8 mouse cellular contexts compared by ENCODE assay signal in genomic region chr5:107287254-107287907, GRCm38 (mm10). TPM values are rescaled to one million over a fixed set of nuclear protein-coding genes. Genes with fewer than 3 reads are reported as not detected.
DNase-seq lines count a peak whose midpoint lies in the region; ATAC-seq lines count a peak whose summit lies in the region.

No protein-coding gene starts in this region.

- no peaks in the 10 kb centered on the region for H3K27me3 ChIP-seq in embryonic facial prominence, embryonic 14.5 days (replicated peaks; ENCODE audit: control insufficient read depth, insufficient read depth, low read length)
- peaks cover 13% of the 10 kb centered on the region for H3K27me3 ChIP-seq in hindbrain, embryonic 12.5 days
- peaks cover 25% of the 10 kb centered on the region for H3K27me3 ChIP-seq in liver, embryonic 12.5 days (replicated peaks)
- peaks cover 32% of the 10 kb centered on the region for H3K27me3 ChIP-seq in neural tube, embryonic 13.5 days

- no peak for ATAC-seq in embryonic facial prominence, embryonic 14.5 days (ENCODE audit: low read depth)
- ATAC-seq in hindbrain, embryonic 12.5 days (ENCODE audit: low FRiP score) = no peak
- no peak for ATAC-seq in liver, embryonic 12.5 days
- no peak for ATAC-seq in neural tube, embryonic 13.5 days (ENCODE audit: low read depth)

- H3K36me3 ChIP-seq in embryonic facial prominence, embryonic 14.5 days (ENCODE audit: control insufficient read depth, insufficient read depth, low read length) = no peaks in the 10 kb centered on the region
- no peaks in the 10 kb centered on the region for H3K36me3 ChIP-seq in hindbrain, embryonic 12.5 days
- no peaks in the 10 kb centered on the region for H3K36me3 ChIP-seq in liver, embryonic 12.5 days
- H3K36me3 ChIP-seq in neural tube, embryonic 13.5 days = no peaks in the 10 kb centered on the region

- H3K4me1 ChIP-seq in embryonic facial prominence, embryonic 14.5 days (ENCODE audit: control insufficient read depth, insufficient read depth, low read length) = peaks cover 24% of the 10 kb centered on the region
- H3K4me1 ChIP-seq in hindbrain, embryonic 12.5 days = peaks cover 10% of the 10 kb centered on the region
- peaks cover 32% of the 10 kb centered on the region for H3K4me1 ChIP-seq in liver, embryonic 12.5 days
- H3K4me1 ChIP-seq in neural tube, embryonic 13.5 days (replicated peaks) = peaks cover 26% of the 10 kb centered on the region

- peak overlapping the region; percentile 58 for H3K4me2 ChIP-seq in embryonic facial prominence, embryonic 14.5 days (ENCODE audit: low read depth, low read length)
- H3K4me2 ChIP-seq in hindbrain, embryonic 12.5 days (replicated peaks) = peak overlapping the region; percentile 97; the same call in 1 of the 2 replicates
- H3K4me2 ChIP-seq in liver, embryonic 12.5 days = peak overlapping the region; percentile 98
- H3K4me2 ChIP-seq in neural tube, embryonic 13.5 days = peak overlapping the region; percentile 99

- DNase-seq in left cerebral cortex, adult 18-20 months (ENCODE audit: low spot score in 2 of 2) = peak; percentile 52 to 74
- no peak for DNase-seq in left cerebral cortex, adult 11 months (ENCODE audit: low spot score)
- DNase-seq in adrenal gland, postnatal 14 days = peak; percentile 90
- peak; percentile 89 for DNase-seq in embryonic facial prominence, embryonic 14.5 days (ENCODE audit: low spot score)
- peak; percentile 79 for DNase-seq in thymus, postnatal 0 days (ENCODE audit: low spot score)

- peak overlapping the region; percentile 6; the same call in 1 of the 2 replicates for H3K27ac ChIP-seq in embryonic facial prominence, embryonic 14.5 days (replicated peaks; ENCODE audit: low read depth, low read length)
- H3K27ac ChIP-seq in hindbrain, embryonic 12.5 days = no peak overlapping the region
- peak overlapping the region; percentile 78 for H3K27ac ChIP-seq in liver, embryonic 12.5 days
- H3K27ac ChIP-seq in neural tube, embryonic 13.5 days (replicated peaks) = no peak overlapping the region

- H3K4me3 ChIP-seq in embryonic facial prominence, embryonic 14.5 days (ENCODE audit: low read depth, low read length) = peak overlapping the region; percentile 78
- H3K4me3 ChIP-seq in hindbrain, embryonic 12.5 days = no peak overlapping the region
- H3K4me3 ChIP-seq in liver, embryonic 12.5 days = peak overlapping the region; percentile 82
- peak overlapping the region; percentile 61 for H3K4me3 ChIP-seq in neural tube, embryonic 13.5 days

- 27% methylated on average over 6 of the region's 6 CpGs for WGBS in embryonic facial prominence, embryonic 14.5 days
- WGBS in hindbrain, embryonic 12.5 days = 33% methylated on average over 6 of the region's 6 CpGs
- 22% methylated on average over 6 of the region's 6 CpGs for WGBS in liver, embryonic 12.5 days (ENCODE audit: insufficient replicate concordance)
- 23% methylated on average over 6 of the region's 6 CpGs for WGBS in neural tube, embryonic 13.5 days

- no peaks in the 10 kb centered on the region for H3K9me3 ChIP-seq in embryonic facial prominence, embryonic 14.5 days (ENCODE audit: control insufficient read depth, low read length)
- no peaks in the 10 kb centered on the region for H3K9me3 ChIP-seq in hindbrain, embryonic 12.5 days (replicated peaks)
- H3K9me3 ChIP-seq in liver, embryonic 12.5 days (replicated peaks) = no peaks in the 10 kb centered on the region
- no peaks in the 10 kb centered on the region for H3K9me3 ChIP-seq in neural tube, embryonic 13.5 days

- H3K9ac ChIP-seq in embryonic facial prominence, embryonic 14.5 days (ENCODE audit: low read depth, low read length) = peak overlapping the region; percentile 92
- H3K9ac ChIP-seq in hindbrain, embryonic 12.5 days = no peak overlapping the region
- peak overlapping the region; percentile 84; the same call in 1 of the 2 replicates for H3K9ac ChIP-seq in liver, embryonic 12.5 days
- no peak overlapping the region for H3K9ac ChIP-seq in neural tube, embryonic 13.5 days

RNA-seq across cellular contexts. Expression of gene Tgfbr3, which starts 2.0 kb away (rescaled TPM):
- total RNA-seq in left cerebral cortex, adult 18-20 months (2021) = 10 to 100 TPM; 12.2 to 13.4 TPM
- total RNA-seq in adrenal gland, postnatal 14 days (2021) = 144 and 161 TPM in 2 replicates
- 35.6 and 36.5 TPM in 2 replicates for polyA plus RNA-seq in embryonic facial prominence, embryonic 14.5 days (2014; fragmentation: Nextera tagmentation; extraction: Ambion mirVana)
- polyA plus RNA-seq in hindbrain, embryonic 12.5 days (2016; fragmentation: Nextera tagmentation; extraction: Ambion mirVana) = 12.0 and 13.7 TPM in 2 replicates
- 18.4 and 19.2 TPM in 2 replicates for polyA plus RNA-seq in liver, embryonic 12.5 days (2016; fragmentation: Nextera tagmentation; extraction: Ambion mirVana)
- 6.9 and 7.8 TPM in 2 replicates for polyA plus RNA-seq in neural tube, embryonic 13.5 days (2015; fragmentation: Nextera tagmentation; extraction: Ambion mirVana)
- polyA plus RNA-seq in thymus, postnatal 0 days (2015; fragmentation: Nextera tagmentation; extraction: Ambion mirVana) = 10.1 and 11.5 TPM in 2 replicates

RNA-seq across cellular contexts. Expression of gene Brdt, which starts 43.6 kb away (rescaled TPM):
- total RNA-seq in left cerebral cortex, adult 18-20 months (2021) = 10 to 100 TPM; 16.4 to 16.6 TPM
- total RNA-seq in adrenal gland, postnatal 14 days (2021) = 3.5 and 4.5 TPM in 2 replicates
- 4.2 and 5.0 TPM in 2 replicates for polyA plus RNA-seq in embryonic facial prominence, embryonic 14.5 days (2014; fragmentation: Nextera tagmentation; extraction: Ambion mirVana)
- 2.7 and 2.9 TPM in 2 replicates for polyA plus RNA-seq in hindbrain, embryonic 12.5 days (2016; fragmentation: Nextera tagmentation; extraction: Ambion mirVana)
- 0.20 and 0.24 TPM in 2 replicates for polyA plus RNA-seq in liver, embryonic 12.5 days (2016; fragmentation: Nextera tagmentation; extraction: Ambion mirVana)
- 2.6 and 3.0 TPM in 2 replicates for polyA plus RNA-seq in neural tube, embryonic 13.5 days (2015; fragmentation: Nextera tagmentation; extraction: Ambion mirVana)
- 2.7 and 3.5 TPM in 2 replicates for polyA plus RNA-seq in thymus, postnatal 0 days (2015; fragmentation: Nextera tagmentation; extraction: Ambion mirVana)

Comparison
In these comparisons a context has a peak if more than half of its experiments do, and no peak if none do; other contexts are left out.
1. H3K27ac ChIP-seq: peak in embryonic facial prominence, embryonic 14.5 days (single experiment) and liver, embryonic 12.5 days (single experiment); none in hindbrain, embryonic 12.5 days (single experiment) and neural tube, embryonic 13.5 days (single experiment).
2. H3K9ac ChIP-seq: peak in embryonic facial prominence, embryonic 14.5 days (single experiment) and liver, embryonic 12.5 days (single experiment); none in hindbrain, embryonic 12.5 days (single experiment) and neural tube, embryonic 13.5 days (single experiment).
3. Peak in every context shown above with its lines, with median percentiles within 50 percentile points of each other: H3K4me2 ChIP-seq.